Mouse (Mus musculus) C2C12 (cell line): ENCODE data around the gene Ttc7.
A peak's percentile ranks its signal among the peaks of the same experiment; 100 is the strongest.

ENCODE experiments used
- CEBPB ChIP-seq: IDR thresholded peaks from one replicate; pipeline ENCODE4 v1.6.1; 2011; ENCODE audit warnings: low read depth, mild to moderate bottlenecking, control low read depth, moderate library complexity
- CTCF ChIP-seq: IDR thresholded peaks from one replicate; pipeline ENCODE4 v1.5.1; 2011; ENCODE audit not compliant: control insufficient read depth, insufficient read depth, insufficient read length
- FOSL1 ChIP-seq: IDR thresholded peaks from one replicate; pipeline ENCODE4 v1.8.0; 2011; ENCODE audit warnings: mild to moderate bottlenecking, low read length; ENCODE audit not compliant: poor library complexity, insufficient read depth, severe bottlenecking
- MAX ChIP-seq: IDR thresholded peaks from one replicate; pipeline ENCODE4 v1.6.1; 2011; ENCODE audit warnings: mild to moderate bottlenecking, control low read depth
- MYOD1 ChIP-seq: IDR thresholded peaks from one replicate; pipeline ENCODE4 v1.6.1; 2011; ENCODE audit warnings: low read depth; ENCODE audit not compliant: control insufficient read depth, insufficient read length
- MYOG ChIP-seq: IDR thresholded peaks from one replicate; pipeline ENCODE4 v1.6.1; 2011; ENCODE audit not compliant: control insufficient read depth, insufficient read length; ENCODE audit errors: extremely low read depth
- USF1 ChIP-seq: IDR thresholded peaks from one replicate; pipeline ENCODE4 v1.6.1; 2011; ENCODE audit warnings: low read depth, mild to moderate bottlenecking, control low read depth, moderate library complexity

- TF ChIP-seq CTCF = no peak
- TF ChIP-seq USF1 = peak; percentile 68
- TF ChIP-seq MAX = no peak
- peak; percentile 2 for TF ChIP-seq CEBPB
- peak; percentile 9 for TF ChIP-seq MYOD1
- TF ChIP-seq MYOG = no peak
- no peak for TF ChIP-seq FOSL1
Measured at GRCm38 (mm10) chr17:87236725-87237650, 45.7 kb upstream of the Ttc7 start.
